Mouse (Mus musculus) testis, adult 2 months (tissue): ENCODE results near the gene Il25.

ENCODE experiments used
- CTCF ChIP-seq: fragments of 200-500 bp; IDR thresholded peaks from 2 replicates; pipeline ENCODE4 v1.5.1; 2012; ENCODE audit warnings: low read depth, mild to moderate bottlenecking, inconsistent platforms, low read length, moderate library complexity; ENCODE audit not compliant: control insufficient read depth, insufficient read depth, insufficient replicate concordance
- POLR2A ChIP-seq: fragments of 200-500 bp; IDR thresholded peaks from 2 replicates; pipeline ENCODE4 v1.6.1; 2012; ENCODE audit warnings: low read depth, mild to moderate bottlenecking, inconsistent platforms, low read length, moderate library complexity; ENCODE audit not compliant: control insufficient read depth

- no peak for TF ChIP-seq POLR2A
- no peak for TF ChIP-seq CTCF
Observed at GRCm38 (mm10) chr14:54961487-54961886, 29.0 kb downstream of the Il25 start.
